Mouse (Mus musculus) embryo, embryonic 10.5 days (tissue): ENCODE data around the gene Rpl7l1.

ENCODE experiments used
- DNase-seq: peaks from one replicate; pipeline ENCODE4 v3.0.0-alpha.2; 2015; ENCODE audit warnings: low spot score

The Rpl7l1 gene

DNA sequence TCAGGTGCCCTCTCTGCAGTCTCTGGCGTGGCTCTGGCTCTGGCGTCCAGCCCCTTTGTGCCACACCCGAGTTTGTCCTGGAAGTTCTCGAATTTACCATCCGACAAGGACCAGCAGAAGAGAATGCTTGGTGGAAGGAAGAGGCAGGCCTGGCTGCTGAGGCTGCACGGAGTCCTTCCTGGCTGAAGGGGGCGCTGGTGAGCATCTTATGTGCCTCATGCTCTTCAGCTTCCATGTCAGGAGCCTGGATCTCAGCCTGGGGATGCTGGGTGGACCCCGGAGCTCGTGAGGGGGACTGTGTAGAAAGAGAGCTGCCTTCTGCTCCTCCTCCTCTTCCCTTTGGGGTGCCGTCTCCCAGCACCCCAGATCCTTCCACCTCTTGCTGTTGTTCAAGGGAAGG is 46.3 kb downstream of the Rpl7l1 start:
- DNase-seq = peak; percentile 50

DNA sequence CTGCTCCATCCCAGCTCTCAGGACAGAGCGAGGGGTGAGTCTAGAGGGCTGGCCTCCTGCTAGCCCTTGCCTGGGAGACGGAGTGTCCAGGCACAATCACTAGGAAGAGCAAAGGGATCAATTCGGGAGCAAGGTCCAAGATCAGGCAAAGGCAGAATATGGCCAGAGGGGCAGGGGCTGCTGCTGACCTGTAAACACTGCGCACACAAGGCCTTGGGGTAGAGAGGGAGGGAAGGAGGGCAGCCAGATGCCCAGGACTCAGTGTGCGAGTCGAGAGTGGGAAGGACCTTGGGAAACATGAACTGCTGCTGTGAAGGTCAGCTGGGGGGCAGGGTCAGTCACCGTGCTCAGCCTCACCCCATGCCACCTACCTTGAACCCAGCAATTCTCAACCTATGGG is 47.2 kb downstream of the Rpl7l1 start:
- DNase-seq = no peak

DNA sequence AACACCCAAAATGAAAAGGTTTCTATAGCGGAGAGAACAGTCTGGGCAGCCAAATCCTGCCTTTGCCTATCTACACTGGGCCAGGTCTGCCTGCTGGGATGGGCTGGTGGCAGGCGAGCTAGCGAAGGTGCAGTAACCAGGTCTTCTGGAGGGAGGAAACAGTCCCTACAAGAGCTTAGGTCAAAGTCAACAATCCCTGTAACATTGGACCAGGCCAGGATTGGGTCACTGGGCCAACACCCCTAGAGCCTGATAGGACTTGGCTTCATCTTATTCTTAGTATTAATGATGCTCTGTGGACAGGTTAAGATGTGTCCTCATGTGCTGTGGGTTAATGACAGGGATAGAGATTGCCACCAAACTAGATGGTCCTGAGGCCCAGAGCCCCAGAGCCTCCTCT is 48.4 kb downstream of the Rpl7l1 start:
- DNase-seq = no peak

DNA sequence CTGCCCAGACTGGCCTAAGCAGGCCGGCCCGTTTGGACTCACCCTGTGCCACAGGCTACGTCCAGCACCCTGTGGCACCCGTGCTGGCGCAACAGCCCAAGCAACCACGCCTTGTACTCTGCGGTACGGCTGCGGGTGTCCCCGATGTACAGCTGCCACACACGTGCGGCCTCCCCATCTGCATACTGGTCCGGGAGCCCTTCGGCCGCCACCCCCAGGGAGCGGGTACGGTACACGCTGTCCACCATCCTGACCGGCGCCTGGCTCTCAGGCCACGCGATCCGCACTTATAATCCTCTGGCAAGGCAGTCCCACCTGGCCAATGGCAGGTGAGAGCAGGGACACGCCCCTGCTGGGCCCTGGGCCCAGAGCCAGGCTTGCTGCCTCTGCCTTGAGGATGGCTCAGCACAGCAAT is 53.6 kb downstream of the Rpl7l1 start, which contains the start of gene Gnmt:
Gene Gnmt, minus strand, starts transcription at position 265 of the 415 bp plus-strand sequence.
- no peak for DNase-seq

DNA sequence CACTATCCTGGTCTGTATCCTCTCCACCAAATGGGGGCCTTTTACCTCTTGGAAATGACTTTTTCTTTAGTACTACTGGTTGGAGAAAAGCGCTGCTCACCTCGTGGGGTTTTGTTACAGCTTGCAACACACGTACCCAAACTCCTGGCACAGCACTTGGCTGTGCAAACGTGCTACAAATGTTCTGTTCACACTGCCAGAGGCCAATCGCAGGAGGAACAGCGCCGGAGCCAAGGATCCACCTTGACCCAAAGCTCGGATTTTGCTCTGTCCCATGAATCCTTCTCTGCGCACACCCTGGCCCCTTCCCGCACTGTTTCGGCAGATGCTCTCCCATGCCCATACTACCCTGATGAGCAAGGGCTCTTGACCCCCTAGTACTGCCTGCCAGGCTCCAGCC is 54.0 kb downstream of the Rpl7l1 start:
- DNase-seq = no peak

DNA sequence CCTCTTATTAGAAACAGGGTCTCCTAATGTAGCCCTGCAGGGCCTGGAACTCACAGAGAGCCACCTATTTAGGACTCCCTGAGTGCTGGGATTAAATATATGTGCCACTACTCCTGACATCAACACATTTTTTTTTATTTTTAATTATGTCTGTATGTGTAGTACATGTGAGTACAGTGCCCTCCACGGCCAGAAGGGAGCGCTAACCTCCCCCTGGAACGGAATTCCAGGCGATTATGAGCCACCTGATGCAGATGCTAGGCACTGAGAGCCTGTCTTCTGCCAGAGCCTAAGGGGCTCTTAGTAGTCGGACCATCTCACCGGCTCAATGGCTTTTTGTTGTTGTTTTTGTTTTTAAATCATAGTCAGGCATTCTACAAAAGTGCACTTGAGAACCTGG is 54.5 kb downstream of the Rpl7l1 start:
- DNase-seq = peak; percentile 50

DNA sequence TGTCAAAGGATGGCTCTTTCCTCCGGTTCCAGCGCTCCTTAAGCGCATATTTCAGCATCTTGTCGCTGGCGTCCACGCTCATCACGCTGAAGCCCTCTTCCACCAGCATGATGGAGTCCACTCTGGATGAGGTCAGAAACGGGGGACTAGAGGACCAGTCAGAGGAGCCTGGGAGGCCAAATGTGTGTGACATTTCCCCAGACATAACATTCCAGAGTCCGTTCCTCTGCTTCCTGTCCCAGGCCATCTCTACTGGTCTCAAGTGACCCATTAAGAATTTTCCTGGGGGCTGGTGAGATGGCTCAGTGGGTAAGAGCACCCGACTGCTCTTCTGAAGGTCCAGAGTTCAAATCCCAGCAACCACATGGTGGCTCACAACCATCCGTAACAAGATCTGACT is 55.2 kb downstream of the Rpl7l1 start:
- no peak for DNase-seq

DNA sequence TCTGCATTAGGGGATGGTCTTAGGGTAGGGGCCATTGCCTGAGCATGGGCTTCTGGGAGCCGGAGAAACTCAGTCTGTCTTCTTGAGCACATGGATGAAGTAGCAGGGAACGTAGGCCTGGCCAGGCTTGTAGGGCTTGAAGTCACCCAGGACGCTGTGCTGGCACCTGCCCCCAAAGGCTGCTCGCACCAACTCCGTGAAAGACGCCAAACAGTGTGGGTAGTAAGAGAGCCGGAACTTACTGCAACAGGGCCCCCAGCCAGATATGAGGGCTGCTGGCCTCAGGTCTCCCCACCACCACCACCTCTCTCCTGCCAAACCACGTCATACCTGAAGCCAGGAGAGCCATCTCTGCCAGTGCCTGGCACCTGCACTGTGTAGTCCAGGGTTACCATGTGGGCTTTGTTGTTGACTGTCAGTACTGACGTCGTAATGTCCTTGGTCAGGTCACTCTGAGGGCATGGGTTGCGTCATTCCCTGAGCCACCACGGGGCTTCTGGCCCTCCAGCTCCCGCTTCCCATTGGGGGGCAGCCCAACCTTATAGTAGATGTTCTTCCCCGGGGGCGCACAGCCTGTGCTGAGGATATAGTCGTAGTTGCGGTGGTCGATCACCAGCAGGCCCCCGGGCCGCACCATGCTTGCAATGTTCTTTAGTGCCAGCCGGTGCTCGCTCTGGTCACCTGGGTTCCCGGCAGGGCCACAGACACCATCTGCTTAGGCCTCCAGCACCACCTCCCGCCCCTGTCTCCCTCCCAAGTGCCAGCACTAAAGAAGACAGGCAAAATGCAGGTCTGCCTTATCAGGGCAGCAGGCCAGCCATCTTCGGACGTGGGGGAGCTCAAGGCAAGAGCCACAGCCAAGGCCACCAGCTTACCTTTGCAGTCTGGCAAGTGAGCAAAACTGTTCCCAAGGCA is 56.5 kb downstream of the Rpl7l1 start:
- no peak for DNase-seq

DNA sequence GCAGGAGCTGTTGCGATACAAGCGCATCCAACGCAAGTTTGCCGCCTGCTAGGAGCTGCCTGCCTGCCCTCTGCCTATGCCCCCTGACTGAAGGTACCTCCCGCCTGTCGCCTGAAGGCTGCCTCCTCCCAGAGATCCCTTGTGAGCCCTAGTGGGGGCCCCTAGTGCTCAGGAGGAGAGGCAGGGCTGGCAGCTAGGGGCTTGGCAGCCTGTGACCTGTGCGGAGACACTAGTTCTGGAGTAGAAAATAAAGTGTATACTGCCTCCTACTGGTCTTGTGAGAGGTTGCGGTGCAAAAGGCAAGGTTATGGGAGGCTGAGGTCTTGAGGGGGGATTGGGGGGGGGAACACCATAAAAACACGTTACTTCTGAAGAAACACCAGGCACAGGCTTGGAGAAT is 57.2 kb downstream of the Rpl7l1 start:
- peak; percentile 74 for DNase-seq

DNA sequence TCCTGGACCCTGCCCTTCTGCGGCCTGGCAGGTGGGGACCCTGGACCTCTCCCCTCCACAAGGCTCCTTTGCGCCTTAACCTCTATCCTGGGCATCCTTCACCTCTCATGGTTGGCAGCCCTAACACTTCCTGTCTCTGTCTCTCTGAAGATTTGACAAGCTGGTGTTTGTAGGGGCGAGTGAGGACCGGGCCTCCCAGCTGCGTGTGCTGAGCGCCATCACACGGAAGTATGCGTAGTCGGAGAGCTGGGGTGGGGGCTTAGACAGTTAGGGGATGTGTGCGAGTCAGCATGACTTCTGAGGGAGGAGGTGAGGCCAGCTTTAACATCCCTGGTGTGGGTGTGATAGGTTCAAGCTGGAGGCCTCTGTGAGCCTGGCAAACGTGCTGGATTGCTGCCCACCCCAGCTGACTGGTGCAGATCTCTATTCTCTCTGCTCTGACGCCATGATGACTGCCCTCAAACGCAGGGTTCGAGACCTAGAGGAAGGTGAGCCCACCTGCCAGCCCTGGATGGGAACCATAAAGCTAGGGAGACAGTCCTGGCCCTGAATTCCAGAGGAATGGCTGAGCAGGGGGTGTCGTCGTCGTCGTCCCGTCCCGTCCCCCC is 57.9 kb downstream of the Rpl7l1 start:
- no peak for DNase-seq
